Mouse (Mus musculus): ENCODE data around the gene Vars. TPM values are rescaled to one million over a fixed set of nuclear protein-coding genes. Genes with fewer than 3 reads are reported as not detected.
A peak's percentile ranks its signal among the peaks of the same experiment; 100 is the strongest.
"Not testable (repeated sequence)": the region's sequence is repeated elsewhere in the genome, so short reads cannot be mapped to it uniquely, and the experiment has no call there.

Gene Vars
- polyA plus RNA-seq (2015; fragmentation: Nextera tagmentation; extraction: Ambion mirVana), result 125 and 138 TPM in 2 replicates

DNA sequence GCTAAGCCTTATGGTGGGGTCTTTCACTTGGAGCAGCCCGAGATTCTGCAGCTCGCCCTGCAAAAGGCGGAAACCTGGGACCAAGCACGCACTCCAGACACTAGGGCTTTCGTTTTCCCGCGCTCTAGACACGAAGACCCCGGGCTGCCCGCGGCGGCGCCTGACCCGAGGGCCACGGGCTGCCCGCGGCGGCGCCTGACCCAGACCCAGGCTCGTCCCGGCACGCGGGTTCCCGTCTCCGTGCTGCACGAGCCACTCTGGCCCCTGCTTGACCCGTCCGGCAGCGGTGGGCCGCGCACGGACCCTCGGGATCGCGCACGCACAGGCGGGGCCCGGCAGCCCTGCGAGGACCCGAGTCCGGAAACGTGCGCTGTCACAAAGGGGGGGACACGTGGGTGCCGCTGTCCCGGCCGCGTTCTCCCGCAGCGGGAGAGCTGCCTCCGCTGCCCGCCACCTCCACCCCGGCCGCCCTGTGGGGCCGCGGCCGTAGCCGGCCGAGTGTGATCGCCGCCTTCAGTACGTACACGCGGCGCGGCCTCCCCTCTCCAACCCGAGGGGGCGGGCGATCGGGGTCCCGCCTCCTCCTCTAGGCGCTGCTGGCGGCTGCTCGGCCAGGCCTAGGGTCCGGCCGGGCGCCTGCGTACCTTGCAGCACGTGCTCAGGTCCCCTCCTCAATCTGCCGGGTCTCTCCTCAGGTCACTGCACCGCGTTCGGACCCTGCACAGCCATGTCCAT, at the start of gene Vars:
TSS of gene Vars (plus strand) at position 271 of the 735 bp plus-strand sequence.
- peak; percentile 84 for DNase-seq (ENCODE audit: low spot score)

GRCm38 (mm10) chr17:34951636-34952377, 49.0 kb upstream of the Vars start:
- no peak for DNase-seq (ENCODE audit: low spot score)

DNA sequence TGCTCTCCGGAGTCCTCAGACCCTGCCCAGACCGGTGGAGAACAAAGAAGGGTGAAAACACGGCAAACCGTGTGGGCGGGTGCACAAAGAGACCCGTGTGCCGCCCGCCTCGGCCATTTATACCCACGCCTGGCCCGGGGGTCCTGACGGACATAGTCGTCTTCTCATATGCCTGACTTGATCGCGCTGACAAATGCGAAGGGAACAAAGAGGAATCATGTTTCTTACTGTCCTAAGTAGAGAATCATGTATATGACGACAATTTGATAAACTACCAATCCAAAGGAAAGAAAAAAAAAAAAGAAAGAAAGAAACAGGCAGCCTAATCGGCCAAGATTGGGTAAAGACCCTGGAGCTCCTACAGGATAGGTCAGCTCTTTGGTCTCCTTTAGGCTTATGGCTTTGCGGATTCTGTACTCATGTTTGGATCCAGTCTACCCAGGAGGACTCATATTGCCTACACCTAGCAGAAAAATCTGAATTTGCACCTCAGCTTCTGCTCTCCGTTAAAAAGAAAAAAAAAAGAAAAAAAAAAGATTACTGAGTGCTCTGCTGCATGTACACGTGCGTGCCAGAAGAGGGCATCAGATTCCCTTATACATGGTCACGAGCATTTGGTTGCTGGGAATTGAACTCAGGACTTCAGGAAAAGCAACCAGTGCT, 48.3 kb upstream of the Vars start:
- peak; percentile 76 for DNase-seq (ENCODE audit: low spot score)

DNA sequence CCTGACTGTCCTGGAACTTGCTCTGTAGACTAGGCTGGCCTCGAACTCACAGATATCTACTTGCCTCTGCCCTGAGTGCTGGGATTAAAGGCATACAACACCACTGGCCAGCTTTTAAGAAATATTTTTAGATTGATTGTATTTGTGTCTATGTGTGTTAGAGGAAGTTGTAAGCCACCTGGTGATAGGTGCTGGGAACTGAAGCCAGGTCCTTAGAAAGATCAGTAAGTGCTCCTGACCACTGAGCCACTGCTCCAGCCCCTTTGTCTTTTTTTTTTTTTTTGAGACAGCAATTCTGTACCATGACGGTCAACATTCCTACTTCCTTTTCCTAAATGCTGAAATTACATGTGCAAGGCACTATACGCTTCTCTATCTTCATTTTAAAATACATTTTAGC, 47.5 kb upstream of the Vars start:
- no peak for DNase-seq (ENCODE audit: low spot score)

- DNase-seq (ENCODE audit: low spot score), result no peak
Observed at GRCm38 (mm10) chr17:34953904-34954303, 46.9 kb upstream of the Vars start.

GRCm38 (mm10) chr17:34954831-34955230, 46.0 kb upstream of the Vars start:
- no peak for DNase-seq (ENCODE audit: low spot score)

DNA sequence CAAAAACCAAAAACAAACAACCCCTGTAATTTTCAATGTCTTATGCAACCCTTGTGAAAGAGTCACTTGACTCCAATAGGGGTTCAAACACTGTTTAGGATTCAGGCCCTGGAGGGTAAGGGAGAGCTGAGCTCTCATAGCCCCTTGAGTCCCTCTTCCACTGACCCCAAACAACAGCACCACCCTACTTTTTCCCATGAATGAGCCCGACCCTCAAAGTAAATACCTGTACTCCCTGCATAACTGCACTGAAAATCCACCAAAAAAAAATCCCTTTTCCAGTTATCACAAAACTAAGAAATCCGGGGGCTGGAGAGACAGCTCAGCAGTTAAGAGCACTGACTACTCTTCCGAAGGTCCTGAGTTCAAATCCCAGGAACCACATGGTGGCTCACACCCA, 44.9 kb upstream of the Vars start:
- no peak for DNase-seq (ENCODE audit: low spot score)

DNA sequence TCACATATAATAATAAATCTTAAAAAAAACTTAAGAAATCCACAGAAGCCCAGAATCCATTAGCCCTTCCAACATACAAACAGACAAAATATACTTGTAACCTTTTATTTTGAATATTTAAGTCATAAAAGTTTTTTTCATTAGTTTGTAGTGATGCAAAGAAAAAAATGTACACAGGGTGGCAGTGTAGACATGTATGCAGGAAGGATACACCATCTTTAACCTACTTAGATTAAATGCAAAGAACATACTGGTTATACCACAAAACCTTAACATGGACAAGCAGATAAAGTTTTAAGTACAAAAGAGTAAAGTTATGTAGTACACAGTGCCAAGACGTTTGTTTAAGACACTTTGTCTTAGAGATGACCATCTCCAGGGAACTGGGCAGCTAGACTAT, 44.4 kb upstream of the Vars start:
- DNase-seq (ENCODE audit: low spot score), result peak; percentile 40

- not testable (repeated sequence) for DNase-seq (ENCODE audit: low spot score)
Observed at GRCm38 (mm10) chr17:34957291-34957690, 43.5 kb upstream of the Vars start.

DNA sequence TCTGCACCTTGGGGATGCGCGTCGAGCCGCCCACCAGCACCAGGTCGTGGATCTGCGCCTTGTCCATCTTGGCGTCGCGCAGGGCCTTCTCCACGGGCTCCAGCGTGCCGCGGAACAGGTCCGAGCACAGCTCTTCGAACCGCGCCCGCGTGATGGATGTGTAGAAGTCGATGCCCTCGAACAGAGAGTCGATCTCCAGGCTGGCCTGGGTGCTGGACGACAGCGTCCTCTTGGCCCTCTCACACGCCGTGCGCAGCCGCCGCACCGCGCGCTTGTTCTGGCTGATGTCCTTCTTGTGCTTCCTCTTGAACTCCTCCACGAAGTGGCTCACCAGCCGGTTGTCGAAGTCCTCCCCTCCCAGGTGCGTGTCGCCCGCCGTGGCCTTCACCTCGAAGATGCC, 42.8 kb upstream of the Vars start:
- DNase-seq (ENCODE audit: low spot score), result not testable (repeated sequence)

GRCm38 (mm10) chr17:34958734-34959129, 42.1 kb upstream of the Vars start:
- not testable (repeated sequence) for DNase-seq (ENCODE audit: low spot score)

DNA sequence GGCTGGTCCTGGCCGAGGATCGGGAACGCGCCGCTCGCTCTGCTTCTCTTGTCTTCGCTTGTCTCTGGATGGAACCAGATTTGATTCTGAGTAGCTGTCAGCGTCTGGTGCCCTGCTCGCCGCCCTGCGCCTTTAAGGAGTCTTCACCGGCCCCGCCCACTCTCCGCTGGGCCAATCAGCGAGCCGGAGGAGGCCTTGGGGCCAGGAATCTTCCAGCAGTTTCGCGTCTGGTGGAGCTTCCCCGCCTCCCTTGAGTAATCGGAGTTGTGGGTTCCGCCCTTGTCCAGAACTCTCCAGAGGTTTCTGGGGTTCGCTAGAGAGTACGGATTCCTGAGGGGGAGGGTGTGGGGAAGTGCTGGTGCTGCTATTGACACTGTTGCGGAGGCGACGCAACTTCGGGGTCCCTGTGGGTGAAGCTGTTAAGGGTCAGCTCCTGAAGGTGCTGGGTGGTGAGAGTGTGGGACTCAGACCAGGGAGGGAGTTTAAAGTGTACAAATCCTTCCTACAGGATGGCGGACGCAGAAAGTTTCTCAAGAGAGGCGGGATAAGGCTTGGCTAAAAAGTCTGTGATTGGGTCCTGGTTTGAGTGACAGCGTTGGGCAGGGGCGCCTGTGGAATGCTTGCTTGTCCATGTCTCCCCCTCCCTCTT, 41.5 kb upstream of the Vars start, which contains the start of gene Hspa1b:
TSS of gene Hspa1b (minus strand) at position 109 of the 649 bp plus-strand sequence.
- peak; percentile 60 for DNase-seq (ENCODE audit: low spot score)

- DNase-seq (ENCODE audit: low spot score), result no peak
Observed at GRCm38 (mm10) chr17:34959881-34960515, 40.8 kb upstream of the Vars start.

- DNase-seq (ENCODE audit: low spot score), result no peak
Observed at GRCm38 (mm10) chr17:34960702-34961493, 39.9 kb upstream of the Vars start.

GRCm38 (mm10) chr17:34962125-34962524, 38.7 kb upstream of the Vars start:
- DNase-seq (ENCODE audit: low spot score), result no peak

- no peak for DNase-seq (ENCODE audit: low spot score)
Observed at GRCm38 (mm10) chr17:34962841-34963240, 37.9 kb upstream of the Vars start.

- no peak for DNase-seq (ENCODE audit: low spot score)
Observed at GRCm38 (mm10) chr17:34964640-34965049, 36.1 kb upstream of the Vars start.

GRCm38 (mm10) chr17:34965627-34966026, 35.2 kb upstream of the Vars start:
- DNase-seq (ENCODE audit: low spot score), result no peak

DNA sequence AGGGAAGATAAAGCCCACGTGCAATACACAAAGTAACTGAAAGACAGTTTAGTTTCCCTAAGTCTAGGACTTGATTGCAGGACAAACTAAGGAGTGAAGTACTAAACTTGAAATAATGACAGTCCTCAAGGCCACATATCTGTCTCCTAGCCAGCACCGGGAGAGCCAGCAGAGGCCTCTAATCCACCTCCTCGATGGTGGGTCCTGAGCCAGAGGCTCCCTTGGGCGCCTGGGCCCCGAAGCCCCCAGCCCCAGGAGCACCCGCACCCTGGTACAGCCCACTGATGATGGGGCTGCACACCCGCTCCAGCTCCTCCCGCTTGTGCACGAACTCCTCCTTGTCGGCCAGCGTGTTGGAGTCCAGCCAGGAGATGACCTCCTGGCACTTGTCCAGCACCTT, 31.0 kb upstream of the Vars start, which contains the start of gene Gm20481:
TSS of gene Gm20481 (plus strand) at position 91 of the 400 bp plus-strand sequence.
- not testable (repeated sequence) for DNase-seq (ENCODE audit: low spot score)

DNA sequence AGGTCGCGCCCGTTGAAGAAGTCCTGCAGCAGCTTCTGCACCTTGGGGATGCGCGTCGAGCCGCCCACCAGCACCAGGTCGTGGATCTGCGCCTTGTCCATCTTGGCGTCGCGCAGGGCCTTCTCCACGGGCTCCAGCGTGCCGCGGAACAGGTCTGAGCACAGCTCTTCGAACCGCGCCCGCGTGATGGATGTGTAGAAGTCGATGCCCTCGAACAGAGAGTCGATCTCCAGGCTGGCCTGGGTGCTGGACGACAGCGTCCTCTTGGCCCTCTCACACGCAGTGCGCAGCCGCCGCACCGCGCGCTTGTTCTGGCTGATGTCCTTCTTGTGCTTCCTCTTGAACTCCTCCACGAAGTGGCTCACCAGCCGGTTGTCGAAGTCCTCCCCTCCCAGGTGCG, 29.9 kb upstream of the Vars start:
- not testable (repeated sequence) for DNase-seq (ENCODE audit: low spot score)

Measured in thymus, postnatal 0 days (tissue).